Mouse (Mus musculus) erythroblast, embryonic 14.5 days (primary cell): ENCODE measurements around the gene Nr2f2.

Experiments
- GATA1 ChIP-seq: IDR thresholded peaks from 2 replicates; pipeline ENCODE4 v1.6.1; 2012; ENCODE audit warnings: low read length, inconsistent platforms, mixed read lengths
- TAL1 ChIP-seq: IDR thresholded peaks from 3 replicates; pipeline ENCODE4 v1.6.1; 2012; ENCODE audit warnings: low read length, inconsistent platforms, mixed read lengths

- TF ChIP-seq TAL1 = no peak
- TF ChIP-seq GATA1 = no peak
These were observed 4.2 kb upstream of the Nr2f2 start for GRCm38 (mm10) chr7:70370552-70371262.
